Mouse (Mus musculus) heart, embryonic 13.5 days (tissue): Measurements from ENCODE around the gene Ccdc12. TPM values are rescaled to one million over a fixed set of nuclear protein-coding genes. Genes with fewer than 3 reads are reported as not detected.

Experiments used
- ATAC-seq: fragments of 200-750 bp; cut with Nextera tagmentation; 2 replicates; pipeline ENCODE4 v1.8.0; 2017; ENCODE audit warnings: moderate TSS enrichment; ENCODE audit not compliant: insufficient number of reproducible peaks, low FRiP score, low TSS enrichment; ENCODE audit errors: extremely low read depth
- H3K27ac ChIP-seq: fragments of 300-500 bp; sonication (generic); replicated peaks from 2 replicates; pipeline ENCODE4 v1.5.1; 2015; ENCODE audit warnings: moderate library complexity, mild to moderate bottlenecking, inconsistent platforms
- H3K27me3 ChIP-seq: fragments of 300-500 bp; sonication (generic); replicated peaks from 2 replicates; pipeline ENCODE4 v1.6.1; 2015; ENCODE audit warnings: mild to moderate bottlenecking, inconsistent platforms
- H3K36me3 ChIP-seq: fragments of 300-500 bp; sonication (generic); 2 replicates; pipeline ENCODE4 v1.6.1; 2015; ENCODE audit warnings: mild to moderate bottlenecking, inconsistent platforms
- H3K4me1 ChIP-seq: fragments of 300-500 bp; sonication (generic); 2 replicates; pipeline ENCODE4 v1.6.1; 2015; ENCODE audit warnings: inconsistent platforms
- H3K4me2 ChIP-seq: fragments of 300-500 bp; sonication (generic); 2 replicates; pipeline ENCODE4 v1.6.1; 2015; ENCODE audit warnings: inconsistent platforms, mild to moderate bottlenecking, moderate library complexity
- H3K4me3 ChIP-seq: fragments of 300-500 bp; sonication (generic); 2 replicates; pipeline ENCODE4 v1.5.1; 2015; ENCODE audit warnings: moderate library complexity, mild to moderate bottlenecking, inconsistent platforms
- H3K9ac ChIP-seq: fragments of 300-500 bp; sonication (generic); 2 replicates; pipeline ENCODE4 v1.6.1; 2015; ENCODE audit warnings: inconsistent platforms, mild to moderate bottlenecking, moderate library complexity
- H3K9me3 ChIP-seq: fragments of 300-500 bp; sonication (generic); 2 replicates; pipeline ENCODE4 v1.6.1; 2016; ENCODE audit warnings: inconsistent platforms
- WGBS: fragments of 180-500 bp; shearing (Covaris S2); methylation state at CpG from one replicate; pipeline ENCODE4 v1.1.7; 2015; ENCODE audit warnings: mixed read lengths; 5-methylcytosine and 5-hydroxymethylcytosine counted together
- polyA plus RNA-seq: library from polyadenylated mRNA; unstranded; fragments of >200 nt; fragmentation: Nextera tagmentation; extraction: Ambion mirVana; gene quantifications from 2 replicates; pipeline ENCODE4 v1.2.1, GENCODE M21; 2015

Ccdc12 gene
- polyA plus RNA-seq, 1 experiment from 2014 or later: 119 TPM

DNA sequence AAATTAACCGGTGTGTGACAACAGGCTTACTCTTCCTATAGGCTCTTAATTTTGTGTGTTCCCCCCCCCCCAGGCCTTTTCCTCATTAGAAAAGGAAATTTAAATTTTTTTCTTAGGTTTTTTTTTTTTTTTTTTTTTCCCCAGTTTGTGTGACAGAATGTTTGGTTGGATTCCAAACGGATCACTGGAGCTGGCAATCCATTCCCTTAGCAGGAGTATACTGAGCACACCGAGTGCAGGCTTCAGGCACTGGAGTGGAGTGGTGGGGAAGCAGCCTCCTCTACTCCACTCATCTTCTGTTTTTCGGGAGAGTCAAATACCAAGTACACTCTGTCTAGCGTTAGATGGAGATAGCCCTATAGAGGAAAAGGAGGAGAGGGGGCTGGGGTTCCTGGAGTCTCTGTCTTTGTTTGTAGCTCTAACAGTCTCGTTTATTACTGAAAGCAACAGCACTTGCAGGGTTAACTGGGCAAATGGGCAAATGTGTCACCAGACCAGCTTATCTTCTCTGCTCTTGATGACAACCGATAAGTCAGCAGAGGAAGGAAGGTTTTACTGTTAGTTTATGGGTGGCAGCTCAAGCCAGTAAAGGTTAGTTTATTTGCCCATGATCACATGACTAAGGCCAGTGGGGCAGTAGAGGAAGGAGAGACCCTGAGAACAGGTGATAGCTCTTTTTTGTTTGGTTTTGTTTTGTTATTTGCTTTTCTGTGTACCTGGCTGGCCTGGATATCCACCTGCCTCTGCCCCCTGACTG, 4.7 kb downstream of the Ccdc12 start:
- no peak for ATAC-seq

GRCm38 (mm10) chr9:110662844-110663243, 6.5 kb downstream of the Ccdc12 start:
- Histone ChIP-seq H3K4me1 (peaks cover 56% of the 10 kb centered on the region), H3K27me3 (no peaks in the 10 kb centered on the region), H3K4me2 (no peak overlapping the region), H3K36me3 (peaks cover 8% of the 10 kb centered on the region), H3K27ac (no peak overlapping the region), H3K9ac (no peak overlapping the region), H3K4me3 (no peak overlapping the region), H3K9me3 (no peaks in the 10 kb centered on the region)
- no peak for ATAC-seq
- 82% methylated on average over 1 of the region's 1 CpGs for WGBS

More for the DNA sequence above, 4.7 kb downstream of the Ccdc12 start:
- 57% methylated on average over 7 of the region's 7 CpGs for WGBS
- Histone ChIP-seq H3K4me3 (no peak overlapping the region), H3K27ac (no peak overlapping the region), H3K27me3 (no peaks in the 10 kb centered on the region), H3K9me3 (no peaks in the 10 kb centered on the region), H3K9ac (no peak overlapping the region), H3K4me1 (peaks cover 47% of the 10 kb centered on the region), H3K4me2 (no peak overlapping the region), H3K36me3 (peaks cover 8% of the 10 kb centered on the region)

GRCm38 (mm10) chr9:110665912-110666311, 9.6 kb downstream of the Ccdc12 start:
- H3K4me2 ChIP-seq: peak overlapping the region; percentile 57
- H3K4me1 ChIP-seq: peaks cover 78% of the 10 kb centered on the region
- peak overlapping the region; percentile 24 for H3K4me3 ChIP-seq
- ATAC-seq: peak; percentile 74
- whole genome bisulfite sequencing: 12% methylated on average over 4 of the region's 4 CpGs
- H3K36me3 ChIP-seq: no peaks in the 10 kb centered on the region
- peak overlapping the region; percentile 85 for H3K27ac ChIP-seq
- peak overlapping the region; percentile 67 for H3K9ac ChIP-seq
- H3K27me3 ChIP-seq: no peaks in the 10 kb centered on the region
- H3K9me3 ChIP-seq: no peaks in the 10 kb centered on the region

DNA sequence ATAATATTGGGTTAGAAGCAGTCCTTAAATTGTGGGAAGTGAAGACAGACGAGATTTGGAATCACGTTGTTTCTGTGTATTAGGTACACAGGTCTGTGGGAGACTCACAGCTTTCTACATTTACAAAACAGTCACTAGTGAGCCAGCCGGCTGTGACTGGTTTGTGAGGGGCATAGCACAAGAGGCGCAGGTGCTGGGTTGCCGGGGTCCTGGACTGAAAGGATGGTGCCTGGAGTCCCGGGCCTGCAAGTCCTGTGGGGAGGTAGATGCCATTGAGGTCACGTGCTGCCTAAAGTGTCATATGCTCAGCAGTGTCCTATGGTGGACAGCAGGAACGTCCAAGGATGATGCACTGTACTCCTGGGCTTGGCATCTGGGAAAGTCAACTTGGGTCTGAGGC, 10.1 kb downstream of the Ccdc12 start:
- Histone ChIP-seq H3K4me3 (peak overlapping the region; percentile 24), H3K4me2 (peak overlapping the region; percentile 57), H3K27ac (peak overlapping the region; percentile 85), H3K9ac (peak overlapping the region; percentile 67), H3K4me1 (peaks cover 78% of the 10 kb centered on the region), H3K36me3 (no peaks in the 10 kb centered on the region), H3K27me3 (no peaks in the 10 kb centered on the region), H3K9me3 (no peaks in the 10 kb centered on the region)
- ATAC-seq: peak; percentile 50; the same call in 1 of the 2 replicates
- WGBS: 24% methylated on average over 8 of the region's 8 CpGs

DNA sequence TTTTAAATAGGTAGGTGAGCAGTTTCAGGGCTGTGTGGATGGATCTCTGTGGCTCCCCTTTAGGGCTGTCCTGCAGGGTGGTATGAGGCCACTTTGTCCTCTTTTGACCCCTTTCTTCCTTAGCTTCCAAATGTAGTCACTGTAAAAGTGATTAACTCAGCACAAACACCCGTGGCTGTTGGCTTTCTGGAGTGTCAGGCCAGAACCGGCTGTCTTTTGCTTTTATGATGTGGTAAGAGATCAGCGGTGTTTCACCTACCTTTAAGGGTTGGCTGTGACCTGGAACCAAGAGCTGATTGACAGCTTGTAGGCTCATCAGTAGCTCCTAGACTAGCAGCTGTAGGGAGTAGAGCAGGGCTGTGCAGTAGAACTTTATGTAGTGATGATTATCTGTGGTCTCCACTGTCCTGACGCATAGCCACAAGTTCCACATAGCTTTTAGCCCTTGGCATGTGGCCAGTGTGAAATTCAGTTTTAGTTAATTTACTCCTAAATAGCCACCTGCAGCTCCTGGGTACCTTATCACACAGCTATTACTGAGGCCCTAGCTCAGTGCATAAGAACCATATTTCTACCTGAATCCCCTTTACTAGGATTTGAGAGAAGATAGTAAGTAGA, 11.0 kb downstream of the Ccdc12 start:
- Histone ChIP-seq H3K9ac (peak overlapping the region; percentile 52), H3K27me3 (no peaks in the 10 kb centered on the region), H3K4me2 (peak overlapping the region; percentile 57), H3K36me3 (no peaks in the 10 kb centered on the region), H3K4me3 (no peak overlapping the region), H3K4me1 (peaks cover 84% of the 10 kb centered on the region), H3K9me3 (no peaks in the 10 kb centered on the region), H3K27ac (peak overlapping the region; percentile 85; the same call in 1 of the 2 replicates)
- 35% methylated on average over 4 of the region's 4 CpGs for WGBS
- ATAC-seq: no peak

- Histone ChIP-seq H3K4me1 (peaks cover 98% of the 10 kb centered on the region), H3K36me3 (no peaks in the 10 kb centered on the region), H3K9ac (peak overlapping the region; percentile 33; the same call in 1 of the 2 replicates), H3K9me3 (no peaks in the 10 kb centered on the region), H3K4me2 (peak overlapping the region; percentile 36), H3K4me3 (no peak overlapping the region), H3K27me3 (no peaks in the 10 kb centered on the region), H3K27ac (peak overlapping the region; percentile 74)
- WGBS: 23% methylated on average over 6 of the region's 6 CpGs
- ATAC-seq: peak; percentile 21; the same call in 1 of the 2 replicates
Measured at GRCm38 (mm10) chr9:110668601-110669293, 12.4 kb downstream of the Ccdc12 start.

GRCm38 (mm10) chr9:110669785-110670184, 13.5 kb downstream of the Ccdc12 start:
- H3K4me1 ChIP-seq: peaks cover 100% of the 10 kb centered on the region
- peak overlapping the region; percentile 74; the same call in 1 of the 2 replicates for H3K27ac ChIP-seq
- peak overlapping the region; percentile 1; the same call in 1 of the 2 replicates for H3K4me2 ChIP-seq
- H3K4me3 ChIP-seq: no peak overlapping the region
- ATAC-seq: no peak
- H3K9me3 ChIP-seq: no peaks in the 10 kb centered on the region
- WGBS: 61% methylated on average over 5 of the region's 5 CpGs
- no peaks in the 10 kb centered on the region for H3K36me3 ChIP-seq
- H3K27me3 ChIP-seq: no peaks in the 10 kb centered on the region
- no peak overlapping the region for H3K9ac ChIP-seq

GRCm38 (mm10) chr9:110672462-110673106, 16.3 kb downstream of the Ccdc12 start:
- H3K4me3 ChIP-seq: no peak overlapping the region
- WGBS: 65% methylated on average over 7 of the region's 7 CpGs
- H3K4me2 ChIP-seq: 0 out of 2 replicates have a peak overlapping the region, but pooled peaks have one; percentile 11
- H3K36me3 ChIP-seq: no peaks in the 10 kb centered on the region
- peaks cover 100% of the 10 kb centered on the region for H3K4me1 ChIP-seq
- H3K27me3 ChIP-seq: no peaks in the 10 kb centered on the region
- H3K27ac ChIP-seq: peak overlapping the region; percentile 73
- H3K9ac ChIP-seq: peak overlapping the region; percentile 62
- no peak for ATAC-seq
- no peaks in the 10 kb centered on the region for H3K9me3 ChIP-seq

GRCm38 (mm10) chr9:110673107-110673752, 16.9 kb downstream of the Ccdc12 start:
- H3K4me2 ChIP-seq: peak overlapping the region; percentile 11; the same call in 1 of the 2 replicates
- peak overlapping the region; percentile 62 for H3K9ac ChIP-seq
- H3K27me3 ChIP-seq: no peaks in the 10 kb centered on the region
- ATAC-seq: no peak
- WGBS: 55% methylated on average over 10 of the region's 10 CpGs
- H3K4me3 ChIP-seq: no peak overlapping the region
- H3K36me3 ChIP-seq: no peaks in the 10 kb centered on the region
- H3K9me3 ChIP-seq: no peaks in the 10 kb centered on the region
- peak overlapping the region; percentile 73 for H3K27ac ChIP-seq
- peaks cover 100% of the 10 kb centered on the region for H3K4me1 ChIP-seq

DNA sequence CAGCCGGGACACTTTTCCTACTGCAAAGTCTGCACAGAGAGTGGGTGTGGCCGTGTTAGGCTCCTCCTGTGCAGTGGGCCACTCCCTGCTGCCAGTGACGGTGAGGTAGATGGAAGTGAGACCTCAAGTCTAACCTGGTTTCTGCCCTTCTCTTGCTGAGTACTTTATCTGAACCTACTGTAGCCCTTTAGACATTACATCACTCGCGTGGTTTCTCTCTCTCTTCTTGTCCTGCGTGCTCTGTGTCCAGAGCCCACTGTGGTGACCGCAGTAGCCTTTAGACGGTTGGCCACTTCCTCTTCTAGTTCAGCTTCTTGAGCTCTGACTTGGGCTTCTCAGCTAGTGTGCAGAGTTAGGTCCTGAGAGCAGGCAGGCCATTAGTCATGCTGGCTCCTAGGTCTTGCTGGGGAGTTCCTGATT, 20.2 kb downstream of the Ccdc12 start:
- Histone ChIP-seq H3K27ac (peak overlapping the region; percentile 32), H3K9ac (no peak overlapping the region), H3K9me3 (no peaks in the 10 kb centered on the region), H3K36me3 (peaks cover 5% of the 10 kb centered on the region; the same call in 1 of the 2 replicates), H3K4me3 (no peak overlapping the region), H3K4me1 (peaks cover 87% of the 10 kb centered on the region), H3K27me3 (no peaks in the 10 kb centered on the region), H3K4me2 (no peak overlapping the region)
- ATAC-seq: no peak
- WGBS: 67% methylated on average over 8 of the region's 8 CpGs
